Mouse (Mus musculus): ENCODE data around the gene Spata5.

Spata5 gene

GRCm38 (mm10) chr3:37419458-37419991, at the start of gene Spata5:
Gene Spata5, plus strand, starts transcription at chr3:37419896.
- DNase-seq = peak; percentile 98

- DNase-seq = no peak
Observed at GRCm38 (mm10) chr3:37370407-37370806, 49.3 kb upstream of the Spata5 start.

GRCm38 (mm10) chr3:37373712-37374111, 46.0 kb upstream of the Spata5 start:
- DNase-seq = no peak

- DNase-seq = no peak
Observed at GRCm38 (mm10) chr3:37377926-37378325, 41.8 kb upstream of the Spata5 start.

GRCm38 (mm10) chr3:37378412-37378811, 41.3 kb upstream of the Spata5 start:
- DNase-seq = no peak

GRCm38 (mm10) chr3:37379201-37379600, 40.5 kb upstream of the Spata5 start:
- DNase-seq = no peak

GRCm38 (mm10) chr3:37379930-37380881, 39.5 kb upstream of the Spata5 start:
- no peak for DNase-seq

- no peak for DNase-seq
Observed at GRCm38 (mm10) chr3:37381457-37381856, 38.2 kb upstream of the Spata5 start.

GRCm38 (mm10) chr3:37383096-37383765, 36.5 kb upstream of the Spata5 start:
- DNase-seq = no peak

- DNase-seq = no peak
Observed at GRCm38 (mm10) chr3:37387310-37387709, 32.4 kb upstream of the Spata5 start.

- no peak for DNase-seq
Observed at GRCm38 (mm10) chr3:37396930-37397608, 22.6 kb upstream of the Spata5 start.

- no peak for DNase-seq
Observed at GRCm38 (mm10) chr3:37397646-37398045, 22.1 kb upstream of the Spata5 start.

- no peak for DNase-seq
Observed at GRCm38 (mm10) chr3:37398661-37399395, 20.9 kb upstream of the Spata5 start.

- no peak for DNase-seq
Observed at GRCm38 (mm10) chr3:37401729-37402610, 17.7 kb upstream of the Spata5 start.

- DNase-seq = no peak
Observed at GRCm38 (mm10) chr3:37407598-37407997, 12.1 kb upstream of the Spata5 start.

- no peak for DNase-seq
Observed at GRCm38 (mm10) chr3:37413446-37413845, 6.2 kb upstream of the Spata5 start.

- DNase-seq = peak; percentile 73
Observed at GRCm38 (mm10) chr3:37414413-37414960, 5.2 kb upstream of the Spata5 start.

- no peak for DNase-seq
Observed at GRCm38 (mm10) chr3:37418341-37418740, 1.4 kb upstream of the Spata5 start.

GRCm38 (mm10) chr3:37418961-37419457, 687 bp upstream of the Spata5 start:
- DNase-seq = no peak

GRCm38 (mm10) chr3:37420072-37420471, 376 bp downstream of the Spata5 start, which contains the start of gene Nudt6:
Gene Nudt6, minus strand, starts transcription at chr3:37420211.
- DNase-seq = peak; percentile 92

- DNase-seq = no peak
Observed at GRCm38 (mm10) chr3:37420641-37421040, 945 bp downstream of the Spata5 start.
